Mouse (Mus musculus) adrenal gland, postnatal 4 days (tissue): ENCODE measurements around the gene Glyctk. TPM values are rescaled to one million over a fixed set of nuclear protein-coding genes. Genes with fewer than 3 reads are reported as not detected.

Experiments
- DNase-seq, 2 experiments: peaks; one replicate each; pipeline ENCODE4 v3.0.0; 2021 to 2022; ENCODE audit warnings: low spot score in 2 of 2, mixed read lengths in 2 of 2
- long read RNA-seq, 2 experiments: library from polyadenylated mRNA; stranded (forward); transcript quantifications; one replicate each; pipeline ENCODE4 v2.0.0; 2021
- total RNA-seq, 2 experiments: library from RNA; stranded (reverse); gene quantifications; 2 replicates each; pipeline ENCODE4 v1.2.3; 2021

Gene Glyctk
- 10 to 100 TPM in 1 of 2 experiments, 1 to 10 TPM in 1; 8.4 to 14.2 TPM for total RNA-seq
- long read RNA-seq, experiment 1, full-length matches to known transcripts = 5 of 12 reads
- long read RNA-seq, experiment 1, partial matches to known transcripts = 0 of 12 reads
- long read RNA-seq, experiment 1, other reads (novel, unspliced or antisense) = 7 of 12 reads
- long read RNA-seq, experiment 2, partial matches to known transcripts = 1 of 5 reads
- long read RNA-seq, experiment 2, other reads (novel, unspliced or antisense) = 4 of 5 reads

- no peak for DNase-seq
Observed at GRCm38 (mm10) chr9:106158037-106158491, at the start of gene Glyctk. TSS of gene Glyctk (minus strand) at chr9:106158138.

- DNase-seq = no peak
Observed at GRCm38 (mm10) chr9:106206515-106206914, 48.6 kb upstream of the Glyctk start.

- no peak for DNase-seq
Observed at GRCm38 (mm10) chr9:106205713-106206290, 47.9 kb upstream of the Glyctk start.

GRCm38 (mm10) chr9:106203990-106204851 is 46.3 kb upstream of the Glyctk start:
- no peak for DNase-seq

- peak; percentile 84 for DNase-seq
Observed at GRCm38 (mm10) chr9:106202819-106203636, 45.1 kb upstream of the Glyctk start, which contains the start of gene Twf2. TSS of gene Twf2 (plus strand) at chr9:106203108.

GRCm38 (mm10) chr9:106201895-106202294 is 44.0 kb upstream of the Glyctk start:
- no peak for DNase-seq

- no peak for DNase-seq
Observed at GRCm38 (mm10) chr9:106199535-106200272, 41.8 kb upstream of the Glyctk start, which contains the start of gene Ppm1m. TSS of gene Ppm1m (minus strand) at chr9:106199746.

- peak in 1 of 2 experiments; percentile 65 for DNase-seq
Observed at GRCm38 (mm10) chr9:106198962-106199458, 41.1 kb upstream of the Glyctk start.

GRCm38 (mm10) chr9:106197732-106198131 is 39.8 kb upstream of the Glyctk start:
- DNase-seq = no peak

- no peak for DNase-seq
Observed at GRCm38 (mm10) chr9:106197081-106197713, 39.3 kb upstream of the Glyctk start.

GRCm38 (mm10) chr9:106195693-106196092 is 37.8 kb upstream of the Glyctk start:
- no peak for DNase-seq

- DNase-seq = no peak
Observed at GRCm38 (mm10) chr9:106193930-106194807, 36.2 kb upstream of the Glyctk start.

GRCm38 (mm10) chr9:106192998-106193397 is 35.1 kb upstream of the Glyctk start:
- no peak for DNase-seq

- no peak for DNase-seq
Observed at GRCm38 (mm10) chr9:106192024-106192423, 34.1 kb upstream of the Glyctk start.

- DNase-seq = no peak
Observed at GRCm38 (mm10) chr9:106191355-106191754, 33.4 kb upstream of the Glyctk start.

GRCm38 (mm10) chr9:106183996-106184395 is 26.1 kb upstream of the Glyctk start:
- DNase-seq = no peak

- no peak for DNase-seq
Observed at GRCm38 (mm10) chr9:106182146-106182545, 24.2 kb upstream of the Glyctk start.

GRCm38 (mm10) chr9:106179964-106180363 is 22.0 kb upstream of the Glyctk start:
- DNase-seq = no peak
